Mouse (Mus musculus) CD4-positive helper T cell, adult 2 months (primary cell): ENCODE data around the gene Ndufa13.

ENCODE experiments used
- DNase-seq: peaks from one replicate; pipeline ENCODE4 v3.0.0-alpha.2; 2012; ENCODE audit warnings: low read depth, missing footprints, low spot score

Gene Ndufa13

DNA sequence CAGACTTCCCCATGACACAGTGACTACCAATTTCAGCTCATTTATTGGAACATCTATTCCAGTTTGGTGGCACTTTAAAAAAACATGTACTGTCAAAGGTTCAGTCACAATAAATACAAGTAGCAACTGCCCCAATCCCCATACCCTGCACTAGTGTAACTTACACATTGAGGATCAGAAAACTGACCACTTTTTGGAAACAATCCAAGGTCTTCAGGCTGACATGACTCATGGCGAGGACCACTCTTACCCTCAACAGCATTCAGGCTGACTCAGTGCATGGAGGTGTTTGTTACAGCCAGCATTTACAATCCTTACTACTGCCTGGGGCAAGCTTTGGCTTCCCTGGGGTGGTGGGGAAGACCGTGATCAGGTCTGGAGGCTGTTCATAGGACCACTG is 4.7 kb upstream of the Ndufa13 start:
- no peak for DNase-seq

DNA sequence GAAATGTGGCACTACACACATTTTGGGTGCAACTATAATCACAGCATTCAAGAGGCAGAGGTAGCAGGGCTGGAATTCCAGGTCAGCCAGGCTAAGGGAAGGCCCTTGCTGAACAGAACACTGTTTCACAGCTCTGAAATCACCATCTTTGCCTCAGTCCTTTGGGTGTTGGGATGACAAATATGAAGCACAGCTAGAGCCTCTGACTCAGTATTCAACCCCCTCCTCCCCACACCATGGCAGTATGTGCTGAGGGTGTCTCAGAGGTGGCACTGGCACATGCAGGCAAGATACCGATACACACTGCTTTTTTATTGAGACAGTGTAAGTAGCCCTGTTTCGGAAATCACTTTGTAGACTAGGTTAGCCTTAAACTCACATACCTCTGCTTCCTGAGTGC is 3.9 kb upstream of the Ndufa13 start:
- DNase-seq, result no peak

DNA sequence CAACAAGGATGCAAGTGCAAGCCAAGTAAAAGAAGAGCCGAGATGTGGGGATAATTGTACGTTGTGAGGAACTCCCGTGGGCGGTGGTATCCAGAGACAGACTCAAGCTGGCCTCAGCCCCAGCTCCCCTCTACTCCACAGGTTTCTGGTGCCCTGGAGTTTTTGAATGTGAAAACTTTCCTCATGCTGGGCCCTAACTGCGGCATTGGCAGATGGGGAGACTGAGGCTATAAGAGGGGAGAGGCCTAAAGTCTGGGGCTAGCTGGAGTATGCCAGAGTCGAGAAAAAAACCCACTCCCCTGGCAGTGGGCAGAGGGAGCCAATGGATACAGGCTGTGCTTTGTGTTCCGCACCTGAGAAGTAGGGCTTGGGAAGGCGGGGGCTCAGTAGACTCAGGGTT is 1.7 kb upstream of the Ndufa13 start:
- no peak for DNase-seq

GRCm38 (mm10) chr8:69903063-69903542 is 745 bp upstream of the Ndufa13 start:
- peak; percentile 99 for DNase-seq

DNA sequence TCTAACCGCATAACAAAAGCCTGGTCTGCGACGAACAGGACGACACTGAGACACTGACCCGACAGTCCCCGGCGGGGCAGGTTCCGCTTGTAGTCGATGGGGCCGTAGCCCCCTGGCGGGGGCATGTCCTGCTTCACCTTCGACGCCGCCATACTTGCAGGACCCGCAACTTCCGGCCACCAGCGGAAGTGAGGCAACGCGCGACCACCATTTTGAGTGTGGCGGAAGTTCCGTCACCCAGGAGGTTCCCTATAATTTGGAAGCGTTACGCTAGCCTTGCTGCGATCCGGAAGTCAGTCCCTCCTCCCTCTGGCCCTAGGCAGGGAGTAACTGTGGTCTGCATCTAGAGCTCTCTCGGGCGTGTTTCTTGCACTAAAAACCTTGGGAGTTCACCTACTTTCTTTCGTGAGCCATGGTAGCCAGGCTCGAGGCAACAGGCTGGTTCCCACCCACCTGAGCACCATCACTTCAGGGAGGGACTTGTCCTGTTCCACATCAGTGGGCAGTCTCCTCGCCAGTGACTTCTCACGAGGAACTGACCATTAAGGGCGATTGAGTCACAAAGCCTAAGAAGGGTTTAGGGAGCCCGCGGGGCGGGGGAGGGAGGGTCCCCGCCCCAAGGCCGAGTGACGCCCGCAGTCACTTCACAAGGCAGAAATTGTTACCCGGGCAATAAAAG is 735 bp downstream of the Ndufa13 start:
- DNase-seq, result peak; percentile 97

GRCm38 (mm10) chr8:69900895-69901451 is 1.4 kb downstream of the Ndufa13 start:
- DNase-seq, result peak; percentile 27

GRCm38 (mm10) chr8:69899876-69900275 is 2.5 kb downstream of the Ndufa13 start:
- no peak for DNase-seq

DNA sequence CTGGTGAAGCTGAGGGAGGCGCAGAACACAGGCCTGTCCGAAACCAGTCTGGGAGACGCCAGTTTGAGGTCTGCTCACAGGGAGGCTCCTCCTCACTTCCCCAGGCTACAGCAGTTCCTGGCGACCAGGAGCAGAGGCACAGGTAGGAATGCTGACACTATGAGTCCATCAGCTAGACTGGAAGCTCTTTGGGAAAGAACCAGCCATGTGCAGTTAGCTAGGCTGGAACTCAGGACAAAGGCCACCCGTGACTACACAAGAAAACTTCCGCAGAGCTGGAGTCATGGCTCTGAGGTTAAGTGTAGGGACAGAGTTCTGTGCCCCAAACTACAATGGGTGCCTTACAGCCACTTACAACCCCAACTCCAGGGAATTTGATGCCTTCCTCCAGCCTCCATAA is 4.5 kb downstream of the Ndufa13 start:
- DNase-seq, result no peak

DNA sequence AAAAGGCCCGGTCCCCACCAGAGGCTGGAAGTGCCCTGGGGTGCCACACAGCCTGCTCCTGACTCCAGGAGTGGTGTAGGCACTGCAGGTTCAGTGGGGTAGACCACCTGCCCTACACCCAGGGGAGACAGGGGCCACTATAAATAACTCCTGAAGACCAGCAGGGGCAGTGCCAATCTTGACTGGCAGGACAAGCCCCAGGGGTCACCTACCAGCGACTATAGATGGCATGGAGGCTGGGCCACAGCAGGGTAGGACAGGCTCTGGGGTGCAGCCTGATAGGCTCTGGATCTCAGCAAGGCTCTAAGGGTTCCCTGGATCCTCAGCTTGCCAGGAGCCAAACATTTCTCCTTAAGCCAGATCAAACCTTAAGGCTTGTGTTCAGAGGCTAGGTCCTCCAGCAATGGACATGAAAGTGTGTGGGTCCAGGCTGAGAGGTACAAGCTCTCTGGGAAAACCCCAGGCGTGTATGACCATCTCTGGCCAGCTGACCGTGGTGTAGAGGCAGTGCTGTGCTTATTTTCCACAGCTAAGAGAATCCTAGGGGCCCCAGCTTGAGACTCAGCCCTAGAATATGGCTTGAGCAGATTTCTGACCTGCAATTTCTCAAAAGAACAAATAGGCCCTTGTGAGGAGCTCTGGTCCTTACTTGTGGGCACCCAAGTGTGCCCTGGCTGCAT is 6.4 kb downstream of the Ndufa13 start:
- no peak for DNase-seq

GRCm38 (mm10) chr8:69894836-69895332 is 7.5 kb downstream of the Ndufa13 start:
- DNase-seq, result no peak

- DNase-seq, result peak; percentile 60
Observed at GRCm38 (mm10) chr8:69893863-69894262, 8.5 kb downstream of the Ndufa13 start.

- peak; percentile 37 for DNase-seq
Observed at GRCm38 (mm10) chr8:69890813-69891241, 11.5 kb downstream of the Ndufa13 start.

- DNase-seq, result no peak
Observed at GRCm38 (mm10) chr8:69888902-69889301, 13.5 kb downstream of the Ndufa13 start.

GRCm38 (mm10) chr8:69888244-69888866 is 14.0 kb downstream of the Ndufa13 start:
- DNase-seq, result no peak

GRCm38 (mm10) chr8:69887289-69888243 is 14.8 kb downstream of the Ndufa13 start, which contains the start of gene Cilp2:
TSS of gene Cilp2 (minus strand) at chr8:69887687.
- DNase-seq, result peak; percentile 55

- DNase-seq, result no peak
Observed at GRCm38 (mm10) chr8:69884141-69884540, 18.2 kb downstream of the Ndufa13 start.

GRCm38 (mm10) chr8:69882833-69883600 is 19.3 kb downstream of the Ndufa13 start:
- no peak for DNase-seq

GRCm38 (mm10) chr8:69882021-69882756 is 20.2 kb downstream of the Ndufa13 start:
- peak; percentile 68 for DNase-seq

GRCm38 (mm10) chr8:69881261-69881865 is 21.0 kb downstream of the Ndufa13 start:
- DNase-seq, result no peak
